Mouse (Mus musculus) hindbrain, embryonic 11.5 days (tissue): Measurements from ENCODE around the gene Syt1. TPM values are rescaled to one million over a fixed set of nuclear protein-coding genes. Genes with fewer than 3 reads are reported as not detected.

Experiments used
- ATAC-seq: fragments of 200-750 bp; cut with Nextera tagmentation; 2 replicates; pipeline ENCODE4 v1.8.0; 2017; ENCODE audit warnings: mild to moderate bottlenecking, moderate TSS enrichment, moderate library complexity; ENCODE audit not compliant: low FRiP score
- DNase-seq: peaks from one replicate; pipeline ENCODE4 v3.0.0-alpha.2; 2015; ENCODE audit warnings: low spot score
- H3K27ac ChIP-seq: fragments of 300-500 bp; sonication (generic); 2 replicates; pipeline ENCODE4 v1.5.1; 2014; ENCODE audit warnings: mild to moderate bottlenecking, low read depth, low read length
- H3K27me3 ChIP-seq: fragments of 300-500 bp; sonication (generic); 2 replicates; pipeline ENCODE4 v1.6.1; 2014; ENCODE audit warnings: mild to moderate bottlenecking, low read length, moderate library complexity, mixed read lengths; ENCODE audit not compliant: control insufficient read depth, insufficient read depth
- H3K36me3 ChIP-seq: fragments of 300-500 bp; sonication (generic); 2 replicates; pipeline ENCODE4 v1.6.1; 2014; ENCODE audit warnings: mild to moderate bottlenecking, low read length, moderate library complexity, mixed read lengths; ENCODE audit not compliant: control insufficient read depth, insufficient read depth
- H3K4me1 ChIP-seq: fragments of 300-500 bp; sonication (generic); replicated peaks from 2 replicates; pipeline ENCODE4 v1.6.1; 2014; ENCODE audit warnings: low read length, mixed read lengths; ENCODE audit not compliant: control insufficient read depth, insufficient read depth
- H3K4me2 ChIP-seq: fragments of 300-500 bp; sonication (generic); replicated peaks from 2 replicates; pipeline ENCODE4 v1.6.1; 2014; ENCODE audit warnings: mild to moderate bottlenecking, low read depth, low read length
- H3K4me3 ChIP-seq: fragments of 300-500 bp; sonication (generic); 2 replicates; pipeline ENCODE4 v1.5.1; 2014; ENCODE audit warnings: low read depth, low read length
- H3K9ac ChIP-seq: fragments of 300-500 bp; sonication (generic); 2 replicates; pipeline ENCODE4 v1.6.1; 2014; ENCODE audit warnings: low read depth, low read length
- H3K9me3 ChIP-seq: fragments of 300-500 bp; sonication (generic); 2 replicates; pipeline ENCODE4 v1.6.1; 2016; ENCODE audit warnings: low read length; ENCODE audit not compliant: control insufficient read depth
- WGBS: fragments of 180-500 bp; shearing (Covaris S2); extraction: QIAGEN DNeasy Blood & Tissue Kit; methylation state at CpG from one replicate; pipeline ENCODE4 v1.1.7; 2014; 5-methylcytosine and 5-hydroxymethylcytosine counted together
- polyA plus RNA-seq: library from polyadenylated mRNA; unstranded; fragments of >200 nt; fragmentation: Nextera tagmentation; extraction: Ambion mirVana; gene quantifications from 2 replicates; pipeline ENCODE4 v1.2.1, GENCODE M21; 2014

Syt1 gene
- polyA plus RNA-seq, 1 experiment from 2014 or later, result 28.3 TPM

DNA sequence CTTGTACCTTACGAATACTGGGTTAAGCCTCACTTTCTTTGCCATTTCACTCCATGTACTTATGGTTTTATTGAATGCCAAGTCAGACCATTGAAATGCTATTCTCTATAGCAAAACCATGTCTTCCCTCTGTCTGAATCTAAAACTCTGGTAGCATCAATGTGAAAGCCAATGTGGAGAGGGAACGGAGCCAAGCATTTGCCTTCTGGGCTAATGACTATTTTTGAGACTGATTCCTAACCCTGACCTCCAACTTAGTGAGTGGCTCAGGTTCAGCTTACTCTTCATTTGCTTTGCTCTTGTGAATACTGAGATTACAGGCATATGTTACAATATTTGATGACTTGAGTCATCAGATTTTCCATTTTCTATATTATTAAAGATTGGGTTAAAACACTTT lies 23.5 kb downstream of the Syt1 start:
- Histone ChIP-seq H3K36me3 (no peaks in the 10 kb centered on the region), H3K4me3 (no peak overlapping the region), H3K9ac (no peak overlapping the region), H3K4me1 (no peaks in the 10 kb centered on the region), H3K4me2 (no peak overlapping the region), H3K27ac (no peak overlapping the region), H3K27me3 (no peaks in the 10 kb centered on the region), H3K9me3 (no peaks in the 10 kb centered on the region)
- ATAC-seq, result no peak
- no peak for DNase-seq
- WGBS, result 97% methylated on average over 2 of the region's 2 CpGs

DNA sequence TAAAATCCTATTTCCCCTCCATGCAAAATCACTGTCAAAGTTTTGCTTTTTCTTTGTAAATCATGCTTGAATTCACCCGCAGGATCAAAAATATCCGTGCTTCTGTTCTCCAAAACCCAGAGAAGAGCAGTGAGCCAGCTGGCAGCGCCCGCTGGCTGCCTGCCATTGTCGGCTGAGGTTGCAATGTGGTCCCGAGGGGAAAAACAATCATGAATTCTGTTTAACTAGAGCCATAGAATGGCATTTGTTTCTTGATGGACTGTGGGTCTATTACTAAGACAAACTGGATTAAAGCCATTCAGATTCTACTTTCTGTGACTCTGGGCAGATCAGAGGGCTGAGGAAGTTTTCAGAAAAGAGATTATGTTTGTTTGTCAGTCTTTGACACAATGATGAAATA lies 31.1 kb downstream of the Syt1 start:
- Histone ChIP-seq H3K36me3 (no peaks in the 10 kb centered on the region), H3K27me3 (no peaks in the 10 kb centered on the region), H3K4me1 (no peaks in the 10 kb centered on the region), H3K4me3 (no peak overlapping the region), H3K9ac (no peak overlapping the region), H3K4me2 (no peak overlapping the region), H3K9me3 (no peaks in the 10 kb centered on the region), H3K27ac (no peak overlapping the region)
- DNase-seq, result peak; percentile 4
- ATAC-seq, result no peak
- whole genome bisulfite sequencing, result 71% methylated on average over 6 of the region's 6 CpGs

DNA sequence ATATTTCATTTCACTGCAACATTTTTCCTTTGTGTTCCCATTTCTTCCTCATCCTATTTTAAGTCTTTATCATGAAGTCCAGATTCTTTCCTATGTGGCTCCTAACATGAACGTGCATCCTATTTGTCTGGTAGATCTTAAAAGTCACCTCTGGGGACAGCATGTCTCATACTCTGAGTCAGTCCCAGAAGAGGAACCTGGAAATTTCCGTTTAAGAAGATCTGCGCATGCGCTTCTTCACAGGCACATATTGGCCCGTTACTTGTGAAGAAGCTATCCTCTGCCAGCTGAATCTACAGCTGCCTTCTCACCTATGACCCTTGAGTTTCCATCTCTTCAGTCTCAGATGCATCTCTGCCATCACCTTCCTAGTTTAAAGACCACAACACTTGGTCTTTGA lies 55.8 kb downstream of the Syt1 start:
- no peaks in the 10 kb centered on the region for H3K36me3 ChIP-seq
- no peak overlapping the region for H3K4me3 ChIP-seq
- DNase-seq, result no peak
- H3K9me3 ChIP-seq, result no peaks in the 10 kb centered on the region
- H3K9ac ChIP-seq, result no peak overlapping the region
- no peak overlapping the region for H3K27ac ChIP-seq
- no peak overlapping the region for H3K4me2 ChIP-seq
- 96% methylated on average over 5 of the region's 5 CpGs for WGBS
- no peaks in the 10 kb centered on the region for H3K27me3 ChIP-seq
- no peaks in the 10 kb centered on the region for H3K4me1 ChIP-seq
- ATAC-seq, result no peak

DNA sequence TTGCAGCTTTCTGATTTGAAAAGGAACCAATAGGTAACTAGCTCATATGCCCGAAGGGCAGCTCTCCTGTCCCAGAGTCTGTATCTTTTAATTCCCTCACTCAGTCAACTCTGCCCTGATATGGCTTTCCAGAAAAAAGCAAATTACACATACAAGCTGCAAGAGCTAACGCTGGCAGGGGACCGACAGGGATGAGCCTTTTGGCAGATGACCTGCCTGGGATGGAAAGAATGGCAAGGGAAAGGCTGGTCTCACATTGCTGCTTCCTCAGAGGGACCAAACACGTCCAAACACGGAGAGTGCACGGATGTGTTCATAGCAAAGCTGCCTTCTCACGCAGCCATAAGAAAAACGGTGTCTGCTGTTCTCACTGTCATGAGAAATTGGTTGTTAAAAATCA lies 58.6 kb downstream of the Syt1 start:
- DNase-seq (no peak), ATAC-seq (no peak)
- WGBS, result 86% methylated on average over 8 of the region's 8 CpGs
- H3K27me3 ChIP-seq, result no peaks in the 10 kb centered on the region
- H3K4me1 ChIP-seq, result no peaks in the 10 kb centered on the region
- H3K27ac ChIP-seq, result no peak overlapping the region
- H3K36me3 ChIP-seq, result no peaks in the 10 kb centered on the region
- H3K4me2 ChIP-seq, result no peak overlapping the region
- no peak overlapping the region for H3K9ac ChIP-seq
- H3K9me3 ChIP-seq, result no peaks in the 10 kb centered on the region
- no peak overlapping the region for H3K4me3 ChIP-seq

DNA sequence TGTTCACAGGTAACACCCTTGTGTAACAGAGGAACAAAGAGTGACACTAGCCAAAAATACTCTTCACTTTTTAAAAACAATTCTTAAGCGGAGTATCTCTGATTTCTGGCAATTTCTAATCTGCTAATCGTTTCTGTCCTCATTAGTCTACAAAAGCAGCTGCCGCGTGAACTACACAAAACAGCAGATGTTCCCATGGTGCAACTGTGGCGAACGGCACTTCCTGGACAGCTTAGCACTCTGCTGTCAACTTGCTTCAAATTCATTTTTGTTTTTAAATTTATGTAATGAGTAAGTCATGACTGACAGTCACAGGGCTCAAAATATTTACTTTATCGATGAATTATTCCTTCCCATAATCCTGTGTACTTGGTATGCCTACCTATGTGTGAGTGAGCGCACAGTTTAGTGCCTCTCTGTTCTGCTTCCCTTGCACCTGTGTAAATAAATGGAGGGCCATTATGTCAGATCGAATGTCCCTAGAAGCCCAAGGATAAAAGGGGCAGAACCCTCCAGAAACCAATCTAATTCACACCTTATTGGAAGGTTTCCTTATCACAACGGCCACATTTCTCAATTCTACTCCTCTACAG lies 73.8 kb downstream of the Syt1 start:
- no peaks in the 10 kb centered on the region for H3K36me3 ChIP-seq
- H3K9ac ChIP-seq, result no peak overlapping the region
- H3K4me3 ChIP-seq, result no peak overlapping the region
- WGBS, result 78% methylated on average over 10 of the region's 10 CpGs
- H3K27me3 ChIP-seq, result no peaks in the 10 kb centered on the region
- H3K4me2 ChIP-seq, result no peak overlapping the region
- ATAC-seq, result no peak
- H3K27ac ChIP-seq, result no peak overlapping the region
- no peak for DNase-seq
- no peaks in the 10 kb centered on the region for H3K4me1 ChIP-seq
- no peaks in the 10 kb centered on the region for H3K9me3 ChIP-seq

DNA sequence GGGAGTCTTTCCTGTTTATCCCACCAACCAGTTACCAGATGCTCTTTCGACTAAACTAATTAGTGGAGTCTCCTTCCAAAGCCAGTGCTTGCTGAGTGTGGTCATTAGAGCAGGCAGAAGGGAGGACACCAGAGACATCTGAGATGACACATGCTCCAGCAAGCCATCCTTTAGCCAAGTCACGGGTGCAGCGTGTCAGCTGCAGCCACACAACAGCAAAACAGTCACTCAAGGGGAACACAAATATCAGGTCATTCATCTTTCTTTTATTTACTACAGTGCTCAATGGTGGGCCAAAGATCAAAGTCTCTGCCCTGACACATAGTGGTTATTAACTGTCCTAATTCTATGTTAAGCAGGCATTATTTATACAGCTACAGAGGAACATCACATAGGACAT lies 80.5 kb downstream of the Syt1 start:
- DNase-seq, result no peak
- Histone ChIP-seq H3K9me3 (no peaks in the 10 kb centered on the region), H3K4me1 (no peaks in the 10 kb centered on the region), H3K9ac (no peak overlapping the region), H3K27ac (no peak overlapping the region), H3K27me3 (no peaks in the 10 kb centered on the region), H3K4me3 (no peak overlapping the region), H3K36me3 (no peaks in the 10 kb centered on the region), H3K4me2 (no peak overlapping the region)
- ATAC-seq, result 0 out of 2 replicates have a peak, but pooled peaks have one; percentile 46
- 79% methylated on average over 3 of the region's 3 CpGs for WGBS

DNA sequence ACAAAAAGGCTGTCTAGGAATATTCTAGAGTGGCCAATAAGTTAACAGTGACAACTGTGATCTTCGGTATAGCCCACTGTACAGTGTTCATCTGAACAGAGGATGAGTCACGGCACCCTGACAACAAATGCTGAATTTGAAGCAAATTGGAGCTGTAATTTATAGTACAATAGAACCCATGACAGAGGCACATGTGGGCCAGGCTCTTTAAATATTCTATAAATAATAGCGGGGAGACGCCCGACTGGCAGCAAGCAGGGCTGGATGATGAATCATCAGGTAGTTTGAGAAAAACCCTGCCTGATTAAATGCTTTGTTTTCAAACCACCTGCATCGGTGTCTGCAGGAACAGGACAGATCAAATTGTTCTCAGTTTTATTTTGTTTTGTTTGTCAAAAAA lies 81.1 kb downstream of the Syt1 start:
- Histone ChIP-seq H3K4me3 (no peak overlapping the region), H3K9me3 (no peaks in the 10 kb centered on the region), H3K27ac (no peak overlapping the region), H3K27me3 (no peaks in the 10 kb centered on the region), H3K9ac (no peak overlapping the region), H3K36me3 (no peaks in the 10 kb centered on the region), H3K4me1 (no peaks in the 10 kb centered on the region), H3K4me2 (no peak overlapping the region)
- DNase-seq, result no peak
- ATAC-seq, result no peak
- 88% methylated on average over 6 of the region's 6 CpGs for WGBS

DNA sequence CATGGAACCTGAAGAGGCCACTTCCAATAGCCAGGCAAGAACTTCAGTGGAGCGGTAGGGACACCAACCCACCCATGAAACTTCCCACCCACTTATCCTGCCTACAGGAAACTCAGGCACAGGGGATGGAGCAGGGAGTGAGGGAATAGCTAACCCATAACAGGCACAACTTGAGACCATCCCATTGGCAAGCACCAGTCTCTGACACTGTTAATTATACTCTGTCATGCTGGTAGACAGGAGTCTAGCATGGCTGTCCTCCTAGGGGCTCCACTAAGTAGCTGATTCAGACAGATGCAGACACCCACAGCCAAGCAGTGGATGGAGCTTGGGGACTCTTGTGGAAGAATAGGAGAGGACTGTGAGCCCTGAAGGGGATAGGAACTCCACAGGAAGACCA lies 105.5 kb downstream of the Syt1 start:
- no peak for ATAC-seq
- DNase-seq, result no peak
- no peaks in the 10 kb centered on the region for H3K27me3 ChIP-seq

DNA sequence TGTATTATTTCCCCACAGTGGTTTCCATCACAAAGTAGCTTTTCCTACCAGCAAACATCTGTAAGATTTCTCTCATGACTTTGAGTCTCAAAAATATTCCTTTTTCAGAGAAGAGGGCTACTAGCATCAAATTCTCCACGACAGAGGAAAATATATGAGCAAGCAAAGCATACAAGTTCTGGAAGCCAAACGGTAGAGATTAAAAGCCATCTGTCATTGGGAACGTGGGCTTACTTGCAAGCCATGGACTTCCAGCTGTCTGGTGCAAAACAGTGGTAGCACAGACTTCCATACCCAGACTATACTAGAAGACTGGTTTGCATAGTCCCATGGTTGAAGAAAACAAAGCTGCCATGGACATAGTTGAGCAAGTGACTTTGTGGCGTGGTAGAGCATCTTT lies 106.4 kb downstream of the Syt1 start:
- Histone ChIP-seq H3K4me2 (no peak overlapping the region), H3K9me3 (no peaks in the 10 kb centered on the region), H3K4me1 (no peaks in the 10 kb centered on the region), H3K9ac (no peak overlapping the region), H3K27ac (no peak overlapping the region), H3K27me3 (no peaks in the 10 kb centered on the region), H3K4me3 (no peak overlapping the region), H3K36me3 (no peaks in the 10 kb centered on the region)
- no peak for DNase-seq
- 87% methylated on average over 4 of the region's 4 CpGs for WGBS
- no peak for ATAC-seq

More for the DNA sequence above, 105.5 kb downstream of the Syt1 start:
- no peaks in the 10 kb centered on the region for H3K4me1 ChIP-seq
- no peaks in the 10 kb centered on the region for H3K9me3 ChIP-seq
- no peak overlapping the region for H3K4me3 ChIP-seq
- WGBS, result 100% methylated on average over 1 of the region's 1 CpGs
- H3K4me2 ChIP-seq, result no peak overlapping the region
- H3K27ac ChIP-seq, result no peak overlapping the region
- H3K36me3 ChIP-seq, result no peaks in the 10 kb centered on the region
- no peak overlapping the region for H3K9ac ChIP-seq
